8 mouse cellular contexts compared by ENCODE assay signal in the genomic region with DNA sequence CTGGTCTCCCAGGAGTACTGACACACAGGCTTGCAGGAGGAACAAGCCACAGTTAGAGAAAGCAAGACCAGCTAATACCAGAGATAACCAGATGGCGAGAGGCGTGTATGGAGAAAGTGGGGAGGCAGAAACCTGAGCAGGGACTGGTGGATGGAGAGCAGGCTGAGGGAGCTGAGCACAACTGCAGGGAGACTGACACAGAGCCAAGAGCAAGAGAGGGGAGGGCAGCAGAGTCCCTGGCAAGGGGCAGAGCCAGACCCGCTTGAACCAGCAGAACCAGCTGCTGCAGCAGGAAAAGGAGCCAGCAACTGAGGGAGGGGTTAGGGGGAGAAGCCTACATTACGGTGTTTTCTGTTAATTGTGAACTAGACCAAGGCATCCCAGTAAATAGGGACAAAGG. TPM values are rescaled to one million over a fixed set of nuclear protein-coding genes. Genes with fewer than 3 reads are reported as not detected.
DNase-seq lines count a peak whose midpoint lies in the region; ATAC-seq and TF ChIP-seq lines count a peak whose summit lies in the region.

No protein-coding gene starts in this region.

- WGBS in intestine, embryonic 15.5 days, result 38% methylated on average over 4 of the region's 4 CpGs
- WGBS in intestine, embryonic 16.5 days, result 36% methylated on average over 4 of the region's 4 CpGs
- 14% methylated on average over 4 of the region's 4 CpGs for WGBS in embryonic facial prominence, embryonic 14.5 days

- ATAC-seq in intestine, embryonic 15.5 days, result 0 out of 2 replicates have a peak, but pooled peaks have one; percentile 41
- no peak for ATAC-seq in intestine, embryonic 16.5 days
- ATAC-seq in embryonic facial prominence, embryonic 14.5 days (ENCODE audit: low read depth), result peak; percentile 94
- ATAC-seq in megakaryocyte-erythroid progenitor cell, adult 5-6 weeks (replicated peaks; ENCODE audit: low FRiP score, low TSS enrichment, poor library complexity, severe bottlenecking), result peak; percentile 97
- no peak for ATAC-seq in inflammation-experienced regulatory T-cells, adult 6 months

- no peaks in the 10 kb centered on the region for H3K9me3 ChIP-seq in intestine, embryonic 15.5 days
- H3K9me3 ChIP-seq in intestine, embryonic 16.5 days (ENCODE audit: control insufficient read depth, low read length), result no peaks in the 10 kb centered on the region
- H3K9me3 ChIP-seq in embryonic facial prominence, embryonic 14.5 days (ENCODE audit: control insufficient read depth, low read length), result no peaks in the 10 kb centered on the region

- no peak overlapping the region for H3K27ac ChIP-seq in intestine, embryonic 15.5 days
- no peak overlapping the region for H3K27ac ChIP-seq in intestine, embryonic 16.5 days (ENCODE audit: low read length)
- H3K27ac ChIP-seq in embryonic facial prominence, embryonic 14.5 days (replicated peaks; ENCODE audit: low read depth, low read length), result no peak overlapping the region

- no peaks in the 10 kb centered on the region for H3K4me1 ChIP-seq in intestine, embryonic 15.5 days (replicated peaks)
- no peaks in the 10 kb centered on the region; the same call in 1 of the 2 replicates for H3K4me1 ChIP-seq in intestine, embryonic 16.5 days (ENCODE audit: control insufficient read depth, insufficient read depth, low read length)
- H3K4me1 ChIP-seq in embryonic facial prominence, embryonic 14.5 days (ENCODE audit: control insufficient read depth, insufficient read depth, low read length), result no peaks in the 10 kb centered on the region

- H3K4me2 ChIP-seq in intestine, embryonic 15.5 days (replicated peaks), result no peak overlapping the region
- H3K4me2 ChIP-seq in intestine, embryonic 16.5 days (ENCODE audit: low read depth, low read length), result no peak overlapping the region
- no peak overlapping the region for H3K4me2 ChIP-seq in embryonic facial prominence, embryonic 14.5 days (ENCODE audit: low read depth, low read length)

- H3K4me3 ChIP-seq in intestine, embryonic 15.5 days (replicated peaks), result no peak overlapping the region
- H3K4me3 ChIP-seq in intestine, embryonic 16.5 days (ENCODE audit: low read length), result no peak overlapping the region
- H3K4me3 ChIP-seq in embryonic facial prominence, embryonic 14.5 days (ENCODE audit: low read depth, low read length), result no peak overlapping the region

- H3K27me3 ChIP-seq in intestine, embryonic 15.5 days (replicated peaks), result no peaks in the 10 kb centered on the region
- no peaks in the 10 kb centered on the region for H3K27me3 ChIP-seq in intestine, embryonic 16.5 days (replicated peaks; ENCODE audit: control insufficient read depth, insufficient read depth, low read length)
- H3K27me3 ChIP-seq in embryonic facial prominence, embryonic 14.5 days (replicated peaks; ENCODE audit: control insufficient read depth, insufficient read depth, low read length), result no peaks in the 10 kb centered on the region

- H3K36me3 ChIP-seq in intestine, embryonic 15.5 days, result no peaks in the 10 kb centered on the region
- H3K36me3 ChIP-seq in intestine, embryonic 16.5 days (ENCODE audit: control insufficient read depth, insufficient read depth, low read length), result no peaks in the 10 kb centered on the region
- H3K36me3 ChIP-seq in embryonic facial prominence, embryonic 14.5 days (ENCODE audit: control insufficient read depth, insufficient read depth, low read length), result no peaks in the 10 kb centered on the region

- DNase-seq in brain, embryonic 14.5 days (ENCODE audit: low read depth), result peak; percentile 46
- peak; percentile 66 for DNase-seq in embryonic facial prominence, embryonic 14.5 days (ENCODE audit: low spot score)
- peak; percentile 41 to 66 for DNase-seq in kidney, postnatal 4 days
- DNase-seq in thymus, postnatal 36 days, result no peak

- TF ChIP-seq CTCF in brain, embryonic 14.5 days (IDR thresholded peaks at IDR 0.05; ENCODE audit: borderline replicate concordance, extremely low read depth, insufficient read depth, insufficient read length), result no peak

- no peak for TF ChIP-seq POLR2A in brain, embryonic 14.5 days (IDR thresholded peaks at IDR 0.05; ENCODE audit: borderline replicate concordance, extremely low read depth, insufficient read depth, insufficient read length, poor library complexity, severe bottlenecking)

- H3K9ac ChIP-seq in intestine, embryonic 15.5 days, result no peak overlapping the region
- H3K9ac ChIP-seq in intestine, embryonic 16.5 days (ENCODE audit: low read depth, low read length), result no peak overlapping the region
- no peak overlapping the region for H3K9ac ChIP-seq in embryonic facial prominence, embryonic 14.5 days (ENCODE audit: low read depth, low read length)

RNA-seq across cellular contexts. Expression of a gene that starts 6.0 kb away (rescaled TPM):
- polyA plus RNA-seq in intestine, embryonic 15.5 days (2015; fragmentation: Nextera tagmentation; extraction: Ambion mirVana), result 40.2 and 44.1 TPM in 2 replicates
- polyA plus RNA-seq in intestine, embryonic 16.5 days (2015; fragmentation: Nextera tagmentation; extraction: Ambion mirVana), result 38.6 and 39.3 TPM in 2 replicates
- polyA plus RNA-seq in brain, embryonic 14.5 days (2012; rRNA removed), result 35.8 and 38.2 TPM in 2 replicates
- polyA plus RNA-seq in embryonic facial prominence, embryonic 14.5 days (2014; fragmentation: Nextera tagmentation; extraction: Ambion mirVana), result 43.6 and 49.0 TPM in 2 replicates
- total RNA-seq in megakaryocyte-erythroid progenitor cell, adult 5-6 weeks (2014; fragmentation: Nextera tagmentation), result 55.9 and 61.8 TPM in 2 replicates
- total RNA-seq in megakaryocyte-erythroid progenitor cell, adult 5-6 weeks (2017), result 53.3 and 83.8 TPM in 2 replicates
- polyA plus RNA-seq in inflammation-experienced regulatory T-cells, adult 6 months (2017; shearing (Covaris generic)), result 10 to 100 TPM; 29.5 to 41.9 (median 33.2) TPM

RNA-seq across cellular contexts. Expression of a gene that starts 49.7 kb away (rescaled TPM):
- polyA plus RNA-seq in intestine, embryonic 15.5 days (2015; fragmentation: Nextera tagmentation; extraction: Ambion mirVana), result 7.5 and 7.7 TPM in 2 replicates
- 7.9 and 8.3 TPM in 2 replicates for polyA plus RNA-seq in intestine, embryonic 16.5 days (2015; fragmentation: Nextera tagmentation; extraction: Ambion mirVana)
- polyA plus RNA-seq in brain, embryonic 14.5 days (2012; rRNA removed), result 5.8 and 6.0 TPM in 2 replicates
- 1.9 and 3.3 TPM in 2 replicates for polyA plus RNA-seq in embryonic facial prominence, embryonic 14.5 days (2014; fragmentation: Nextera tagmentation; extraction: Ambion mirVana)
- total RNA-seq in megakaryocyte-erythroid progenitor cell, adult 5-6 weeks (2014; fragmentation: Nextera tagmentation), result 6.2 and 8.8 TPM in 2 replicates
- 10.8 and 11.0 TPM in 2 replicates for total RNA-seq in megakaryocyte-erythroid progenitor cell, adult 5-6 weeks (2017)
- polyA plus RNA-seq in inflammation-experienced regulatory T-cells, adult 6 months (2017; shearing (Covaris generic)), result 1 to 10 TPM; 2.6 to 5.0 (median 4.6) TPM

Comparison
In these comparisons a context has a peak if more than half of its experiments do, and no peak if none do; other contexts are left out.
1. ATAC-seq: peak in intestine, embryonic 15.5 days (single experiment), embryonic facial prominence, embryonic 14.5 days (single experiment) and megakaryocyte-erythroid progenitor cell, adult 5-6 weeks (single experiment); none in intestine, embryonic 16.5 days (single experiment) and inflammation-experienced regulatory T-cells, adult 6 months (single experiment).
2. DNase-seq: peak in brain, embryonic 14.5 days (single experiment), embryonic facial prominence, embryonic 14.5 days (single experiment) and kidney, postnatal 4 days (2 of 2); none in thymus, postnatal 36 days (0 of 2).